Mouse (Mus musculus) mouse trophoblast stem cell (cell line): ENCODE data around the gene Gstm4.

ENCODE experiments used
- in situ Hi-C, 2 experiments: fragments of 300-500 bp; cut with MseI, MboI; formaldehyde crosslinking; loops; 2 replicates in 1 of 2; 3 replicates in 1 of 2; pipeline ENCODE4 v1.15.1; 2025

Gstm4 gene

GRCm38 (mm10) chr3:108044394-108045140, at the start of gene Gstm4:
TSS of gene Gstm4 (minus strand) at chr3:108044894.
- in situ Hi-C loops: no loop called here

GRCm38 (mm10) chr3:108094146-108094545, 49.5 kb upstream of the Gstm4 start:
- in situ Hi-C loops: no loop called here

DNA sequence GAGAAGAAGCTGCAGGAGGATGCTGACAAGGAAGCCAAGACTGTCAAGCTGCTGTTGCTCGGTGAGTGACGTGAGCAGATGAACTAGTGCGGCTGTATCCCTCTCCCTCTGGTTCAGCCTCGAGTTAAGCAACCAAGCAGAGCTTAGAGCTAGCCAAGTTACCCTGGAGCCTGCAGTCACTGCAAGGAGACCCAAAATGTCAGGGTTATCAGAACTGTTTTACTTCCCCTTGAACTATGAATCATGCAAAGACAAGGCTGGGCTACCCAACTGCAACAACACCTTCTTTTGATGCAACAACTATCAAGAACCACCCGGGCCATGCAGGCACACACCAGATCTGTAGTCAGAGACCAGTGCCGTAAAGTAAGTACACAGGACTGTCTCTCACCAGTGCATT, 48.6 kb upstream of the Gstm4 start:
- in situ Hi-C loops: no loop called here

GRCm38 (mm10) chr3:108092536-108093115, 47.9 kb upstream of the Gstm4 start, which contains the start of gene Gnat2:
TSS of gene Gnat2 (plus strand) at chr3:108092789.
- in situ Hi-C loops: no loop called here

DNA sequence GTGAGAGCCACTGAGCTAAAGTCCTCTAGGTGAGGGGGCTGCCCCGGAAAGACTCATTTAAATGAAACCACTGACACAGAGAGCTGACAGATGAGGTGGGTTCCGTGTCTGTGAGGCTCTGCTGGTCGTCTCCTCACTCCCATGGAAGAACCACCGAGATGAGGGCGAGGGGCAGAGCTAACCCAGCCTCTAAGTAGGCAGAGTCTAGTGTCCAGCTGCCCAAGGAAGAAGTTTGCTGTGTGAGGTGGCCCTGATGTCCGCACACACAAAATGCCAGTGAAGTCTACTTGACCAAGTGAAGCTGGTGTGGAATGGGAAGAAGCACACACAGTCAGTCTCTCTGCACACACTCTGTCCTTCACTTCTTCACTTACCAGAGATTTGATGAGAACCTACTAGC, 47.3 kb upstream of the Gstm4 start:
- in situ Hi-C loops: no loop called here

- in situ Hi-C loops: no loop called here
Observed at GRCm38 (mm10) chr3:108090561-108090960, 45.9 kb upstream of the Gstm4 start.

DNA sequence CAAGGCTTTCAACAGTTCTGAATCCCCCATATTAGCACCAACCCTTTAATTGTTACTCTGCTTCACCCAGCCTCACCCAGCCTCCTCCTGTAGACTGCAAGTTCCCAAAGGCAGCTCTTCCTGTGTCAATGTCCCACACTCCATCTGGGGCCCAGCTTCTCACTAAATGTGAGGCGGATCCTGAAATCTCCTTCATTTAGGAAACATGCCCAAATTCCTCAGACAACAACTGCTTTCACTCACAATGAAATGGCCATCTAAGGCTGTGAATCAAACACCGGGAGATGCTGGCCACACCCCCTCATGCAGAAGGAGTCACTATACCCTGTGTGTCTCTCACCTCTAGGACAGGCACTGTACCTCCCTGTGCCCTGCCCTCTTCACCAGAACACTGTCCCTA, 45.2 kb upstream of the Gstm4 start:
- in situ Hi-C loops: no loop called here

DNA sequence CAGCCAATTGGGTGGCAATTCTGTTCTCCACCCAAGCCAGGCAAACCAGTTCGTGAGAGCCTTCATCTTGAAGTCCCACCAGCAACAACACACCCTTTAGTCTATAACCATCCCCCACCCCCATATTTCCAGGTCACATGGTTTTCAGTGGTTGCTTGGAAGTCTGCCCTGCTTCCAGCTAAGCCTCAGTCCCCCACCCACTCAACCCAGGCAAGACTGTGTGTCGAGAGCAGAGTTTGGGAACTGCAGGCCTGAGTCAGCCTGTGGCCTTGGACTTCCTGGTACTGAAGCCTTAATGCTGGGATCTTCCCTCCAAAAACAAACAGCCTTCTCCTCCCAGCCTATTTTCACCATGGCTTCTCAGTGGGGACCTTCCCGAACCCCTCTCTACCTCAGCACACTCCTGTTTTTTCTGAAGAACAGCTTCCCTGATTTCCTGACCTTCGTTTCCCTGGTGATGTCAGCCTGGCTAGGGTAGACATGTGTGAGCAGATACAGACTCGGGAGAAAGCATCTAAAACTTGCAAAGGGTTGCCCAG, 44.2 kb upstream of the Gstm4 start:
- in situ Hi-C loops: no loop called here

GRCm38 (mm10) chr3:108087329-108087728, 42.6 kb upstream of the Gstm4 start:
- in situ Hi-C loops: no loop called here

DNA sequence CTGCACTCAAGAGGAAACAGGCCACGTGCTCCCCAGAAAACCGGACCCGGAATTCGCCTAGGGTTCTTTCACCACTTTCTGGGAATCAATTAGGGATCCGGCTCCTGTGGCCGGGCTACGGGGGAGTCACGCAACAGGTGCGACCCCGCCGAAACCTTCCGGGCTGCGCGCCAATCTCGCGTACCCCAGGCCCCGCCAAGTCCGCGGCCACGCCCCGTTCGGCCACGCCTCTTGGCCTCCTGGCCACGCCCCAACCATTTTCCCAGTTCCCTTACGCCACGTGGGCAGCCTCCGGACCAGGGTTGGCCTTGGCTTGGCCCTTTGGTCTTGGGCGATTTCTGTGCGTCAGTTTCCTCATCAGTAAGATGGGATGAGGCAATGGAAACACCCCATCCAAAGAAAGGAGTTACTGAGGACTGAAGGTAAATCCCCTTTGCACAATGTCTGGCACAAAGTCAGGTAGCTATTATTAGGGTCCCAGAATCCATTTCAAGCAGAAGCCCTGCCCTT, 41.8 kb upstream of the Gstm4 start, which contains the start of gene Ampd2:
Gene Ampd2, minus strand, starts transcription at position 182 of the 510 bp plus-strand sequence.
- in situ Hi-C loops: no loop called here

DNA sequence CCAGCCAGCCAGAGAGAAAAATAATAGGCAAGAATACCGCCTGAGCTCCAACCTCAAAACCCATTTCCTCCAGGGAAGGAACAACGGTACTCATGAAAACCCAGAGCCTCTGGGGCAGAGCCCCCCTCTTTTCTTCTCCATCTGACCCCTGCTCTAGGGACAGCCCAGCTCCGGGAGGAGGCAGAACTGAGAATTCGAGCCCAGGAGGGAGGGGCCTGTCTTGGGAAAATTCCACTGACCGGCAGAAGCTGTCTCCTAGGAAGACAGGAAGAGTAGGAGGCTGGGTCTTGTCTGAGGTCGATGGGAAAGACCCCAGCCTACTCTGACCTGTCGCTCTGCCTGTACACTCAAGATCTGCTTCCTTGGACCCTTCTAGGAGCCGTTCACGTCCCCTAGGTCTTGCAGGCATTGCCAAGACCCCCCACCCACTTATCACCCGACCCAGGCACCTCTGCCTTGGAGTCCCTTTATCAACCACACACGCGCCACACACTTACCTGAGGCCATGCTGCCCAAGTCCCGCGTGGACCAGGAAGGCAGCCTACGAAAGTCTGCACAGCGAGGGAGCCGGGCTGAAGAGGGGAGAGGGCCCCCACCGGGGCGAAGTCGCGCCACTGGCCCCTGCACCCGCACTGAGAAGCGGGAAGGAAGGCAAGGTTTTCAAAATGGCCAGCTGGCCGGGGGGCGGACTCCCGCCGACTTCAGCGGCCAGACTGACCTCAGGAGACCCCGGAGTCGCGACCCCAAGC, 41.2 kb upstream of the Gstm4 start:
- in situ Hi-C loops: no loop called here

DNA sequence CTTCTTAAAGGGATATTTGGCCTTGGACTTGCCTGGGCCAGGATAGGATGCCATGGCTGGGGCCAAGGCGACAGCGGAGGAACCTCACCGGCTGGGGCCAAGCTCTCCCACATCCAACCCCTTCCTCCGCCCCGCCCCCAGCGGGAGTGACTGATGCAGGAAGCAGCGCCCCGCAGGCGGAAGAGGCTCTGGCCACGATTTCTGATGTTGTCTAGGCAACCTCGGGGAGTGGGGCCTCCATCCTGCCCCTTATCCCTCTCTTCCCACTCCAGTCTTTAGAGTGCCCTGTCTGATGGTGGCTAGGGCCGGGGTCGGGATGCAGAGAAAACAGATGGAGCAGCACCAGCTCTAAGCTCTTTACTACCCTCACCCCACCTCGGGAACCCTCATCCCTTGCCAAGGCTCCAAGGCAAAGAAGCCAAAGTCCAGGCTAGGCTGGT, 40.6 kb upstream of the Gstm4 start:
- in situ Hi-C loops: no loop called here

DNA sequence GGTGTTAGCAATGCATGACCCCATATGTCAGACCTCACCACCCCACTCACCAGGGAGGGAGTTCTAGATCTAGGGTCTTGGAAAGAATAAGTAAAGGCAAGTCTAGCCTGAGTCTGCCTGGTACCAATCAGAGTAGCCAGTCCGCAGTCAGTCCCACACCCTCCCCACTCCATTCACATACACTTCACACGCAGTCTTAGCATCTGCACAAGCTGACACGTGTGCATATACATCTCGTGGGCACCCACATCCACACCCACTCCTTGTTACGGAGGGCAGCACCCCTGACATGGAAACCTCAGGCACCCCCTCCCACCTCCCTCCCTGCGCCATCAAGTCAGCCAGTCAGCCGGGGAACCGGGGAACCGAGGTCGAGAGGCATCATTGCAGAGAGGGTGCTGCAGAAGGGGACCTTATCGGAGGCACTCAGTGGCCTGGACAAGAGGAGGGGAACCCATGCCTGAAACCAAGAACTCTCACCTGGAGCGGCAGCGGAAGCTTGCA, 40.1 kb upstream of the Gstm4 start:
- in situ Hi-C loops: loop anchor here in 1 of 2 experiments (5.0 kb wide), 1 partner anchor 62 kb away; the partner anchor contains the start of gene Gnai3

- in situ Hi-C loops: loop anchor here in 1 of 2 experiments (5.0 kb wide), 1 partner anchor 63 kb away; the partner anchor contains the start of gene Gnai3
Observed at GRCm38 (mm10) chr3:108083904-108084407, 39.3 kb upstream of the Gstm4 start.

DNA sequence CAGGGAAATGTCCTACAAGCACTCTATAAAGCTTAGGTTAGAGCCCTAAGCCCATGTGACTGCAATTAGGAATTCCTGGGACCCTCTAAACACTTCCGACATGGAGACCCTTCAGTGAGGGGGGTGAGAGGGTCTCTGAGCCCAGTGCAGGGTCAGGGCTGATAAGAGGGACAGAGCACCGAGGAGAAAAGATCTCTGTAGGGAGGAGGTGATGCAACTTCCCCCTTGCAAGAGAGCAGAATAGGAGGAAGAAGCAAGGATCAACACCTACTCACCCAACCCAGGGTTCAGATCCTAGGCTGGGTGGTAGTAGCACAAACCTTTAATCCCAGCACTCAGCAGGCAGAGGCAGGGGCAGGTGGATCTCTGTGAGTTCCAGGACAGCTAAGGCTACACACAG, 38.5 kb upstream of the Gstm4 start:
- in situ Hi-C loops: loop anchor here in 1 of 2 experiments (5.0 kb wide), 1 partner anchor 64 kb away; the partner anchor contains the start of gene Gnai3

- in situ Hi-C loops: loop anchor here in 1 of 2 experiments (5.0 kb wide), 1 partner anchor 65 kb away; the partner anchor contains the start of gene Gnai3
Observed at GRCm38 (mm10) chr3:108082251-108082875, 37.7 kb upstream of the Gstm4 start.

DNA sequence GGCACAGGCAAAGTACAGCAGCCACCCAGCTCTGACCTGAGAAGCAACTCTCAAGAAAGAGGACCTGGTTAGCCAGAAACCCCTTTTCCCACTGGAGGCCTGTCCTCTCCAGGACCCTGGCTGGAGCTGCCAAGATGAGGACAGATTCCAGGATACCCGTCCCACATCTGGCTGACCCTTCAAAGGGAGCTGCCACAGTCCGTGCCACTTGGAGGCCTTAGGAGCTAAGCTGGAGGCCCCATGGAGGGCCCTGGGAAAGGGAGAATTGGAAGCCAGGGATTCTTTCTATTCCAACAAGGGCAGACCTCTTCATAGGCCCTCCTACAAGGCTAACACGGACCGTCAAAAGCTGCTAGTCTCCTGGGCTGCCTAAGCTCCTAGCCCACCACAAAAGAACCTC, 37.0 kb upstream of the Gstm4 start:
- in situ Hi-C loops: loop anchor here in 1 of 2 experiments (5.0 kb wide), 1 partner anchor 66 kb away; the partner anchor contains the start of gene Gnai3

GRCm38 (mm10) chr3:108076836-108077235, 32.1 kb upstream of the Gstm4 start:
- in situ Hi-C loops: no loop called here

DNA sequence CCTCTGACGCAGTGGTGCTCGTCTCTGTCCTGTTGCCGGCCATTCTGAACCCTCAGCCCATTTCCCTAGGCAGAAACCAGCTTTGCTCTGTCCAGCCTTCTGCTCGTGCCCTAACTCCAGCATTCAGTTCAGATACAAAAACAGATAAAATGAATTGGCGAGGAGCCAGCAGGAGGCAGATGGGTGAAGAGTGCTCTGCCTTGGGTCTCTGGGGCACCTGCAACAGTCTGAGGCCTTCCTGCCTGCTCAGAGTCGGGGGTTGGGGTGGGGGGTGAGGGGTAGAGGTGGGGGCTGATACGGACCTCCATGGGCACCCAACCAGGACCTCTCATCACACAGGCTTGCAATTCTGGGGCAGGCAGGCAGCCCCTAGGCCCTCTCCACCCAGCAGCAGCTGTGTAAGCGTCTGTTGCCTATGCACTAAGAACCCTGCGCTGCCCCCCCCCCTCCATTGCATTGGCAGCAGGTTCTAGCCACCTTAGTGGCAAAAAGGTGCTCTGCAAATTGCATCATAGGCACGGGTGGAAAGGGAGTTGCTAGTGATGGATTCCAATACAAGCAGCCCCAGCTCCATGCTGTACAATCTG, 28.4 kb upstream of the Gstm4 start:
- in situ Hi-C loops: loop anchor here in 1 of 2 experiments (5.0 kb wide), 1 partner anchor 74 kb away; the partner anchor contains the start of gene Gnai3
